Mouse (Mus musculus): ENCODE results near the gene Nolc1. TPM values are rescaled to one million over a fixed set of nuclear protein-coding genes. Genes with fewer than 3 reads are reported as not detected.

Gene Nolc1
- polyA plus RNA-seq, 1 experiment = 74.3 TPM

- TF ChIP-seq MAX (IDR thresholded peaks at IDR 0.05) = no peak
- TF ChIP-seq MYOD1 (IDR thresholded peaks at IDR 0.05; ENCODE audit: control insufficient read depth, insufficient read length, low read depth) = no peak
- TF ChIP-seq MYOG (IDR thresholded peaks at IDR 0.05; ENCODE audit: control insufficient read depth, extremely low read depth, insufficient read length) = no peak
- no peak for TF ChIP-seq CTCF (IDR thresholded peaks at IDR 0.05; ENCODE audit: control insufficient read depth, insufficient read depth, insufficient read length)
- TF ChIP-seq CEBPB (IDR thresholded peaks at IDR 0.05; ENCODE audit: low read depth) = no peak
- TF ChIP-seq USF1 (IDR thresholded peaks at IDR 0.05; ENCODE audit: low read depth) = no peak
- no peak for TF ChIP-seq FOSL1 (IDR thresholded peaks at IDR 0.05; ENCODE audit: insufficient read depth, low read length, poor library complexity, severe bottlenecking)
- no peak overlapping the region for H3ac ChIP-seq (ENCODE audit: control insufficient read depth, insufficient read length, low read depth)
- no peaks in the 10 kb centered on the region for H3K36me3 ChIP-seq (ENCODE audit: control insufficient read depth, insufficient read depth)
- no peaks in the 10 kb centered on the region for H3K79me2 ChIP-seq (ENCODE audit: control insufficient read depth, insufficient read depth)
- H3K4me3 ChIP-seq (ENCODE audit: insufficient read depth, poor library complexity, severe bottlenecking) = no peak overlapping the region
- no peaks in the 10 kb centered on the region for H3K27me3 ChIP-seq (ENCODE audit: control insufficient read depth, insufficient read depth, insufficient read length)
- no peaks in the 10 kb centered on the region for H3K79me3 ChIP-seq (ENCODE audit: low read depth)
Observed at GRCm38 (mm10) chr19:46050462-46050861, 25.2 kb upstream of the Nolc1 start.

GRCm38 (mm10) chr19:46055752-46056387, 19.8 kb upstream of the Nolc1 start:
- no peak for TF ChIP-seq FOSL1 (IDR thresholded peaks at IDR 0.05; ENCODE audit: insufficient read depth, low read length, poor library complexity, severe bottlenecking)
- no peak for TF ChIP-seq MAX (IDR thresholded peaks at IDR 0.05)
- no peak for TF ChIP-seq USF1 (IDR thresholded peaks at IDR 0.05; ENCODE audit: low read depth)
- no peak for TF ChIP-seq MYOG (IDR thresholded peaks at IDR 0.05; ENCODE audit: control insufficient read depth, extremely low read depth, insufficient read length)
- TF ChIP-seq CTCF (IDR thresholded peaks at IDR 0.05; ENCODE audit: control insufficient read depth, insufficient read depth, insufficient read length) = no peak
- no peak for TF ChIP-seq CEBPB (IDR thresholded peaks at IDR 0.05; ENCODE audit: low read depth)
- TF ChIP-seq MYOD1 (IDR thresholded peaks at IDR 0.05; ENCODE audit: control insufficient read depth, insufficient read length, low read depth) = no peak
- peaks cover 42% of the 10 kb centered on the region for H3K79me3 ChIP-seq (ENCODE audit: low read depth)

GRCm38 (mm10) chr19:46056388-46056946, 19.2 kb upstream of the Nolc1 start:
- Histone ChIP-seq H3K36me3 (ENCODE audit: control insufficient read depth, insufficient read depth) (peaks cover 19% of the 10 kb centered on the region), H3ac (ENCODE audit: control insufficient read depth, insufficient read length, low read depth) (peak overlapping the region; percentile 83), H3K27me3 (ENCODE audit: control insufficient read depth, insufficient read depth, insufficient read length) (no peaks in the 10 kb centered on the region), H3K79me2 (ENCODE audit: control insufficient read depth, insufficient read depth) (peaks cover 53% of the 10 kb centered on the region), H3K79me3 (ENCODE audit: low read depth) (peaks cover 48% of the 10 kb centered on the region), H3K4me3 (ENCODE audit: insufficient read depth, poor library complexity, severe bottlenecking) (peak overlapping the region; percentile 96)
- no peak for TF ChIP-seq CTCF (IDR thresholded peaks at IDR 0.05; ENCODE audit: control insufficient read depth, insufficient read depth, insufficient read length)
- no peak for TF ChIP-seq FOSL1 (IDR thresholded peaks at IDR 0.05; ENCODE audit: insufficient read depth, low read length, poor library complexity, severe bottlenecking)
- TF ChIP-seq CEBPB (IDR thresholded peaks at IDR 0.05; ENCODE audit: low read depth) = no peak
- no peak for TF ChIP-seq USF1 (IDR thresholded peaks at IDR 0.05; ENCODE audit: low read depth)
- TF ChIP-seq MAX (IDR thresholded peaks at IDR 0.05) = no peak
- TF ChIP-seq MYOG (IDR thresholded peaks at IDR 0.05; ENCODE audit: control insufficient read depth, extremely low read depth, insufficient read length) = no peak
- no peak for TF ChIP-seq MYOD1 (IDR thresholded peaks at IDR 0.05; ENCODE audit: control insufficient read depth, insufficient read length, low read depth)

More at GRCm38 (mm10) chr19:46055752-46056387, 19.8 kb upstream of the Nolc1 start:
- Histone ChIP-seq H3K4me3 (ENCODE audit: insufficient read depth, poor library complexity, severe bottlenecking) (no peak overlapping the region), H3K36me3 (ENCODE audit: control insufficient read depth, insufficient read depth) (peaks cover 13% of the 10 kb centered on the region), H3K27me3 (ENCODE audit: control insufficient read depth, insufficient read depth, insufficient read length) (no peaks in the 10 kb centered on the region), H3K79me2 (ENCODE audit: control insufficient read depth, insufficient read depth) (peaks cover 47% of the 10 kb centered on the region), H3ac (ENCODE audit: control insufficient read depth, insufficient read length, low read depth) (no peak overlapping the region)

- H3K36me3 ChIP-seq (ENCODE audit: control insufficient read depth, insufficient read depth) = peaks cover 25% of the 10 kb centered on the region
- peaks cover 59% of the 10 kb centered on the region for H3K79me2 ChIP-seq (ENCODE audit: control insufficient read depth, insufficient read depth)
- peak; percentile 73 for TF ChIP-seq USF1 (IDR thresholded peaks at IDR 0.05; ENCODE audit: low read depth)
- peak; percentile 95 for TF ChIP-seq MAX (IDR thresholded peaks at IDR 0.05)
- no peak for TF ChIP-seq FOSL1 (IDR thresholded peaks at IDR 0.05; ENCODE audit: insufficient read depth, low read length, poor library complexity, severe bottlenecking)
- H3ac ChIP-seq (ENCODE audit: control insufficient read depth, insufficient read length, low read depth) = peak overlapping the region; percentile 83
- H3K27me3 ChIP-seq (ENCODE audit: control insufficient read depth, insufficient read depth, insufficient read length) = no peaks in the 10 kb centered on the region
- H3K4me3 ChIP-seq (ENCODE audit: insufficient read depth, poor library complexity, severe bottlenecking) = peak overlapping the region; percentile 96
- peaks cover 54% of the 10 kb centered on the region for H3K79me3 ChIP-seq (ENCODE audit: low read depth)
Observed at GRCm38 (mm10) chr19:46056947-46057607, 18.6 kb upstream of the Nolc1 start.

GRCm38 (mm10) chr19:46058466-46058865, 17.2 kb upstream of the Nolc1 start:
- peaks cover 39% of the 10 kb centered on the region for H3K36me3 ChIP-seq (ENCODE audit: control insufficient read depth, insufficient read depth)
- peaks cover 73% of the 10 kb centered on the region for H3K79me2 ChIP-seq (ENCODE audit: control insufficient read depth, insufficient read depth)
- H3K4me3 ChIP-seq (ENCODE audit: insufficient read depth, poor library complexity, severe bottlenecking) = no peak overlapping the region
- peaks cover 66% of the 10 kb centered on the region for H3K79me3 ChIP-seq (ENCODE audit: low read depth)
- TF ChIP-seq MYOG (IDR thresholded peaks at IDR 0.05; ENCODE audit: control insufficient read depth, extremely low read depth, insufficient read length) = no peak
- no peak for TF ChIP-seq FOSL1 (IDR thresholded peaks at IDR 0.05; ENCODE audit: insufficient read depth, low read length, poor library complexity, severe bottlenecking)
- no peak for TF ChIP-seq USF1 (IDR thresholded peaks at IDR 0.05; ENCODE audit: low read depth)
- no peaks in the 10 kb centered on the region for H3K27me3 ChIP-seq (ENCODE audit: control insufficient read depth, insufficient read depth, insufficient read length)
- no peak overlapping the region for H3ac ChIP-seq (ENCODE audit: control insufficient read depth, insufficient read length, low read depth)
